Mouse (Mus musculus) cerebellum, adult 2 months (tissue): ENCODE measurements at regions not wholly inside any gene's neighbourhood (a gene's known extent, or its start where the extent isn't known, plus 50 kb on each side); places are given as distances from the start of the nearest gene placed in this dataset.

Experiments used
- DNase-seq, 2 experiments: peaks; one replicate each; pipeline ENCODE4 v3.0.0; 2021
- H3K27ac ChIP-seq: fragments of 200-500 bp; 2 replicates; pipeline ENCODE4 v1.5.1; 2012; ENCODE audit warnings: low read length, control low read depth, inconsistent platforms; ENCODE audit not compliant: insufficient read depth
- H3K27me3 ChIP-seq: fragments of 200-500 bp; 2 replicates; pipeline ENCODE4 v1.6.1; 2012; ENCODE audit warnings: inconsistent platforms, mild to moderate bottlenecking, low read length, moderate library complexity; ENCODE audit not compliant: control insufficient read depth, insufficient read depth
- H3K4me1 ChIP-seq: fragments of 200-500 bp; 2 replicates; pipeline ENCODE4 v1.6.1; 2011; ENCODE audit warnings: low read length; ENCODE audit not compliant: control insufficient read depth, insufficient read depth
- H3K4me3 ChIP-seq: fragments of 200-500 bp; replicated peaks from 2 replicates; pipeline ENCODE3; 2011; ENCODE audit warnings: mild to moderate bottlenecking, low read depth, low read length, control low read depth; ENCODE audit not compliant: insufficient read depth
- CTCF ChIP-seq: fragments of 200-500 bp; IDR thresholded peaks from 2 replicates; pipeline ENCODE4 v1.5.1; 2011; ENCODE audit warnings: low read depth, mild to moderate bottlenecking, control low read depth, low read length, moderate library complexity, borderline replicate concordance; ENCODE audit not compliant: insufficient read depth
- POLR2A ChIP-seq: fragments of 200-500 bp; IDR thresholded peaks from 2 replicates; pipeline ENCODE4 v1.6.1; 2011; ENCODE audit warnings: low read length, control low read depth, borderline replicate concordance; ENCODE audit not compliant: insufficient read depth
- WGBS: fragments of 180-500 bp; shearing (Covaris S2); methylation state at CpG from one replicate; pipeline ENCODE4 v1.1.7; 2018; 5-methylcytosine and 5-hydroxymethylcytosine counted together

GRCm38 (mm10) chr7:70104486-70104885 is 262.0 kb downstream of the Nr2f2 start:
- Histone ChIP-seq H3K27me3 (no peaks in the 10 kb centered on the region; the same call in 1 of the 2 replicates), H3K4me1 (no peaks in the 10 kb centered on the region), H3K4me3 (no peak overlapping the region), H3K27ac (no peak overlapping the region)
- TF ChIP-seq CTCF (no peak), POLR2A (no peak)
- 29% methylated on average over 8 of the region's 8 CpGs for WGBS
- no peak for DNase-seq

GRCm38 (mm10) chr7:70103680-70104079 is 262.9 kb downstream of the Nr2f2 start:
- Histone ChIP-seq H3K27me3 (no peaks in the 10 kb centered on the region; the same call in 1 of the 2 replicates), H3K4me1 (no peaks in the 10 kb centered on the region), H3K4me3 (no peak overlapping the region), H3K27ac (no peak overlapping the region)
- 66% methylated on average over 5 of the region's 5 CpGs for WGBS
- TF ChIP-seq CTCF: no peak
- no peak for TF ChIP-seq POLR2A
- no peak for DNase-seq

GRCm38 (mm10) chr7:70099001-70099400 is 267.5 kb downstream of the Nr2f2 start:
- Histone ChIP-seq H3K4me1 (no peaks in the 10 kb centered on the region), H3K27me3 (no peaks in the 10 kb centered on the region), H3K27ac (no peak overlapping the region), H3K4me3 (no peak overlapping the region)
- no peak for DNase-seq
- TF ChIP-seq POLR2A (no peak), CTCF (no peak)
- 93% methylated on average over 1 of the region's 1 CpGs for WGBS

GRCm38 (mm10) chr7:70093916-70094784 is 272.4 kb downstream of the Nr2f2 start:
- Histone ChIP-seq H3K4me1 (no peaks in the 10 kb centered on the region), H3K4me3 (no peak overlapping the region), H3K27ac (no peak overlapping the region), H3K27me3 (no peaks in the 10 kb centered on the region)
- 54% methylated on average over 21 of the region's 21 CpGs for WGBS
- no peak for DNase-seq
- TF ChIP-seq CTCF: no peak
- TF ChIP-seq POLR2A: no peak

- no peak overlapping the region for H3K4me3 ChIP-seq
Measured at GRCm38 (mm10) chr7:70092089-70092488, 274.4 kb downstream of the Nr2f2 start.

GRCm38 (mm10) chr7:70089121-70089520 is 277.4 kb downstream of the Nr2f2 start:
- Histone ChIP-seq H3K27ac (no peak overlapping the region), H3K27me3 (no peaks in the 10 kb centered on the region), H3K4me1 (no peaks in the 10 kb centered on the region), H3K4me3 (no peak overlapping the region)
- WGBS: 26% methylated on average over 5 of the region's 5 CpGs
- TF ChIP-seq POLR2A (no peak), CTCF (no peak)
- no peak for DNase-seq

More at GRCm38 (mm10) chr7:70092089-70092488, 274.4 kb downstream of the Nr2f2 start:
- no peak for DNase-seq
- WGBS: 99% methylated on average over 2 of the region's 2 CpGs
- H3K27ac ChIP-seq: no peak overlapping the region
- no peaks in the 10 kb centered on the region for H3K27me3 ChIP-seq
- no peaks in the 10 kb centered on the region for H3K4me1 ChIP-seq
- TF ChIP-seq CTCF (no peak), POLR2A (no peak)

GRCm38 (mm10) chr7:70069662-70070061 is 296.9 kb downstream of the Nr2f2 start:
- 5% methylated on average over 1 of the region's 1 CpGs for WGBS
- Histone ChIP-seq H3K4me1 (peaks cover 3% of the 10 kb centered on the region), H3K27ac (no peak overlapping the region), H3K4me3 (no peak overlapping the region), H3K27me3 (no peaks in the 10 kb centered on the region; the same call in 1 of the 2 replicates)
- TF ChIP-seq POLR2A (no peak), CTCF (no peak)
- DNase-seq: no peak
